Mouse (Mus musculus): ENCODE measurements around the gene Cdyl. TPM values are rescaled to one million over a fixed set of nuclear protein-coding genes. Genes with fewer than 3 reads are reported as not detected.
A peak's percentile ranks its signal among the peaks of the same experiment; 100 is the strongest.

Cdyl gene
- total RNA-seq (2014; fragmentation: Nextera tagmentation) = 7.1 and 11.6 TPM in 2 replicates
- 12.2 and 15.9 TPM in 2 replicates for total RNA-seq (2017)

DNA sequence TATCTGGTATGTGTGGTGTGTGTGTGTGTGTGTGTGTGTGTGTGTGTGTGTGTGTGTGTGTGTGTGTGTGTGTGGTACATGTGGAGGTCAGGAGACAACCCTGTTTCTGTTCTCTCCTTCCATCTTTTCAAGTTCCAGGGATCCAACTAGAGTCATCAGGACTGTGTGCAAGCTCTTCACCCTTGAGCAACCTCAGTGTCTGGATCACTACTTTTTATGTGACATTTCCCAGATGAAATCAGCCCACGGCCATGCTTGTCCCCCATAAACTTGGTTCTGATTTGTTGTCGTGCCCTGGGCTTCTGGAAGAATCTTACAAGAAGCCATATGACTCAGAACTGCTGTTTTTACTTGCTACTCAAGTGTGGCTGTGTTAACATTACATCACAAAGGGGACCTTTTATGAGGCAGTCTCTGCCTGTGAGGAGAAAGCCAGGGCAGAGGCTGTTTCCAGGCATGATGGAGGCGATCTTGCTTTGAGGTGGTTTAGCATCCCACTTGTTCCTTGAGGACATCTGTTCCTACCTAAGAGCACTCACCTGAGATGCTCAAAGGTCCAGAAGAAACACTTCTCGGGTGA is at the start of gene Cdyl:
Gene Cdyl, plus strand, starts transcription at position 428 of the 580 bp plus-strand sequence.
- no peak for ATAC-seq (replicated peaks; ENCODE audit: poor library complexity, severe bottlenecking)

DNA sequence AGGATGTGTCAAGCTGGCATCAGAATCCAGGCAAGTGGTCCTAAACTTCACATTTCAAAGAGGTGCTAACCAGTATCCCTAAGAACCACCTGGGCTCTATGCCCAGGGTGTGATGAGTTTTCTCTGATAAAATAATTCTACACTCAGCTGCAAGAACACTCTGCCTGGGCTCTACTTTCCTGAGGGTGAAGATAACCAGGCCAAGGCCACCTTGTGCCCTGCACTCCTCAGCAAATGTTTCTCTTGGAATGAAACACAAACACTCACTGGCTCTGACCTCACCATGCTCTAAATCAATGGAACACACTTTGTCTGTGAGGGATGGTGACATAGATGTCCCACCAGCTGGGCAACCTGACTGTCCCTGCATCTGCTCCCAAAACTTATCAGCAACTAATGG is 48.9 kb upstream of the Cdyl start:
- ATAC-seq (replicated peaks; ENCODE audit: poor library complexity, severe bottlenecking) = no peak

DNA sequence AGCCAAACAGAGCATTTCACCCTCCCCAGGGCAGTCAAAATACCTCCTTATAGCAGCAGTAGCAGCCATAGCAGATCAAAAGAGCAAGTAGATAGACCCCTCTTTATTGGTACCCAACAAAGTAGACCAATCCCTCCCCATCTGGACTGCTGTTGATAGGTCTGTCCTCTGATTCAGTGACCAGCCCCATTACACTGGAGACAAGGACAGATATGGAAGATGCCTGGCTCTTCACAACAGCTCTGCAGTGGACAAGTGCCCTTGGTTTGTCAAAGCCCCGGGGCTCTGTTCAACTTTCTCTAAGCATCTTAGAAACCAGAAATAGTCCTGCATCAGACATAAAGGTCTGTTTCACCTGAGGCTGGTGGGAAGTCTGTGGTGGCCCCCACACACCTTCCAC is 47.1 kb upstream of the Cdyl start:
- ATAC-seq (replicated peaks; ENCODE audit: poor library complexity, severe bottlenecking) = no peak

DNA sequence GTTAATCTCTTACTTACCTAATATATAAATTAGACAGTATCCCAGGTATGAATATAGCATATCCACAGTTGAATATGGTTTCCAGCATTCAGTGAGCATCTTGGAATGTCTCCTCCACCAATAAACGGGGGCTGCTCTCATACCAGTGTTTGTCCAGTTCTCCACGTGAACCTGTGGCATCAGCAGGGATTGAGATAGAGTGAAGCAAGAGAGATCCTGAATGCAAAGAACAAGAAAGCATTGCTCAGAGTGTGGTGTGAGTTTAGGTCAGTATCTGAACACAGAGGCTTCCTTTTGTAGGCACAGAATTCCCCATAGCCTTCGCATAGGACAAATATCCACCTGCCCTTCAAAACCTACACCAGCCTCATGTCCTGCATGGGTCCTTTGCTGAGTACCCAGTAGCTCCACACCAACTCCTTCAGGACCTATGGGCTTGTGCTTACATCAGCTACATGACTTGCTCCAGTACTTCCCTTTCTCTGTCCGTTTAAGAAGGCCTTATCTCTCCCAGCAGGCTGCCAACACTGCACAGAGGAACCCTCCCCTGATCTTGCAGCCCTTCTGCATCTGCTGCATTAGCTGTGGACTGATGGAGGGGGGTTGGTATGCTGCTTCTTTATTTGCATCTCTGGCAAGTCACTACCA is 44.7 kb upstream of the Cdyl start:
- ATAC-seq (replicated peaks; ENCODE audit: poor library complexity, severe bottlenecking) = peak; percentile 73

DNA sequence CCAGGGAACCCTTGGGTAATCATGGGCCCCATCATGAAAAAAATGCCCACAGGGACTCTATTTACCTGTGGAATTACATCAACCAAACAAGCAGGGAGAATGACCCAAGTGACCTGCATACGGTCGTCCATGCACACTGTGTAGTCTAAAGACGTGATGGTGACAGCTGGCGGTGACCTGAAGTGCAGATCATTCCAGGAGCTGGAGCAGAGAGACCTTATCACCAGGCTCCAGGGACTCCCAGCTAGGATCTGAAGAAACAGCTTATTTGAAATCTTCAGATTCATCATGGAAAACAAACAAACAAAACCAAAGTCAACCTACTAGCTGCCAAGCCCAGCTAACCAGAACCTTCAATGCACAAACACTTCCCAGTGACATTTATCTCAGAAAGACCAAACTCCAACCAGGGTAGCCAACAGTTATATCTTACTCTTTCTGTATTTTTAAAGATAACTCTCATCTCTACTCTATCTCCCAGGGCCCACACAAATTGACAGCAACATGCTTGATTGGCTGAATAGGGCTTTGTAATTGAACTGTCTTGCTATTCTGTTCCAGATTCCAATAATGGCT is 43.0 kb upstream of the Cdyl start:
- no peak for ATAC-seq (replicated peaks; ENCODE audit: poor library complexity, severe bottlenecking)

DNA sequence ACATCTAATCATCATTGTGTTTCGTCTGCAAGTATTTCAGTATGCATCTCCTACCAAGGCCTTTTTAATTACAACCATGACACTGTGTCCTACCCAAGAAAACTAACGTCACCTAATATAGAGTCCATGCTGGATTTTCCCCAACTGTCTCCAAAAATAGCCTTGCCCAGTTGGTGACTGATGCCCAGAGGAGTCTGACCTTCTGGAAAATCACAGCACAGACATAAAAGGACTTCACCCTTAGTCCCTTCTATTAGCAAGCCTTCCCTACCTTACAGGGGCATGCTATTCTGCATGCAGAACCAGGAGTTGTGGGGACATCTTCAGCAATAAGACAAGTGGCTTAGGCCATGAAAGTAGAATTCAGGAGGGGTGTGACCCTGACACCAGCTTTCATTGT is 40.3 kb upstream of the Cdyl start:
- no peak for ATAC-seq (replicated peaks; ENCODE audit: poor library complexity, severe bottlenecking)

DNA sequence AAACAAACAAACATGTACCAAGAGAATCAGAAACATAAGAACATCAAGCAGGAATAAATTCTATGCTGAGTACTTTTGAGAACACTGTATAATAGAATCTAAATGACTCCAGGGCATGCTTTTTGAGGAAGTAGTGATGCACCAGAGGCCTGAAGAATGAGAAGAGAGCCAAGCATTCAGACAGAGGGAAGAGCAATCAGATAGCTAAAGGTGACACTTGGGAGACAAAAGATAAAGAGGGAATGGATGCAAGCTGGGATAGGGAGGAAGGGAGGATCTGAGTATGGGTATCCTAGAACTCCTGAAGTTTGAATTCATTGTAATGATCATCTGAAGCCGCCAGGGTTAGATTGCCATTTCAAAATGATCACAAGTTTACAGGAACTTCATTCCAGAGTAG is 38.9 kb upstream of the Cdyl start:
- ATAC-seq (replicated peaks; ENCODE audit: poor library complexity, severe bottlenecking) = no peak

DNA sequence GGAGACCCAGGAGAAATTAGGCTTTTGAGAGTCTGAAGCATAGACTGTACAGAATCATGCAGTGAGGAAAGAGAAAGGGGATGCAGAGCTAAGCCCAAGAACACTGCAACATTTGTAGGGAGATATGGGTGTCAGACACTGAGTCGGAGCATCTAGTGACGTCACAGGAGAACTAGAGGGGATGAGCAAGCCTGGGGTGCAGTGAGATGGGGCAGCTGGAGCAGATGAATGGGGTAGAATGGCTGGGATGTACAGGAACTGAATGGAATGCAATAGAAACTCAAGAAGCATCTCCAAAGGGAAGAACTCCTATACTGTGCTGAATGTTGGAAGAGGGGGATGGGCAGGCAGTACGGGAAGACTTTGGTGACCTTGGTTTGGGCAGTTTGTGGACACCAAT is 34.8 kb upstream of the Cdyl start:
- no peak for ATAC-seq (replicated peaks; ENCODE audit: poor library complexity, severe bottlenecking)

DNA sequence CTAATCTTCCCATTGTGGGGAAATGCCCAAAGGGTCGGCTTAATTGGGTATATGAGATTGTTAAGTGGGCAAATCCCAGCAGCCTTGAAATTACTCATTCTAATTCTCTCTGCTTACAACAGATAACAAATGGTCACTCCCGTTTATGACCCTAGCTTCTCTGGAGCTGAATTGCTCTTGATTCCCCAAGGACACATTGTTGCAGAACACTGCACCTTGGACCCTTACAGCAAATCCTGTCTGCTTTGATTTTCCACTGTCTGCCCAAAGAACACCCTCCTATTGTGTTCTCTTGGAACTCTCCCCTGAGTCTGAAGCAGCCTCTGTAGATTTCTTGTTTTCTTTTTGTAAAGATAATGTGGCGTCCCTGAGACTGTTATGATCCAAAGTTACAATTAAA is 34.1 kb upstream of the Cdyl start:
- no peak for ATAC-seq (replicated peaks; ENCODE audit: poor library complexity, severe bottlenecking)

DNA sequence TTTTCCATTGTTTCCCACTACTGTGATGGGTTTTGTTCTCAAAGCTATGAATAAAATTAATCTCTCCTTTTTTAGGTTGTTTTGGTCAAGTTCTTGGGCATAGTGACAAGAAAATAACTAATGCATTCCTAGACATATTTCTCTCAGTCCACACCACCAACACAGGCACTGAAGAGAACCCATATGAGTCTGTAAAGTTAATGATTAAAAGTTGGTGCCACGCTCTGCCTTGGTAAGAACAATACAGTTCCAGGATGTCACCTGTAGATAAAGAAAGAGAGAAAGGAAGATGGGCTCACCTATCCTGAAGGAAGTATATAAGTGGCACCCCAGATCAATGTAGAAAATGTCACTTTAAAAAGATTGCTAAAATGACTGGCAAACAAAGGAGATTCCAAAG is 32.3 kb upstream of the Cdyl start:
- no peak for ATAC-seq (replicated peaks; ENCODE audit: poor library complexity, severe bottlenecking)

DNA sequence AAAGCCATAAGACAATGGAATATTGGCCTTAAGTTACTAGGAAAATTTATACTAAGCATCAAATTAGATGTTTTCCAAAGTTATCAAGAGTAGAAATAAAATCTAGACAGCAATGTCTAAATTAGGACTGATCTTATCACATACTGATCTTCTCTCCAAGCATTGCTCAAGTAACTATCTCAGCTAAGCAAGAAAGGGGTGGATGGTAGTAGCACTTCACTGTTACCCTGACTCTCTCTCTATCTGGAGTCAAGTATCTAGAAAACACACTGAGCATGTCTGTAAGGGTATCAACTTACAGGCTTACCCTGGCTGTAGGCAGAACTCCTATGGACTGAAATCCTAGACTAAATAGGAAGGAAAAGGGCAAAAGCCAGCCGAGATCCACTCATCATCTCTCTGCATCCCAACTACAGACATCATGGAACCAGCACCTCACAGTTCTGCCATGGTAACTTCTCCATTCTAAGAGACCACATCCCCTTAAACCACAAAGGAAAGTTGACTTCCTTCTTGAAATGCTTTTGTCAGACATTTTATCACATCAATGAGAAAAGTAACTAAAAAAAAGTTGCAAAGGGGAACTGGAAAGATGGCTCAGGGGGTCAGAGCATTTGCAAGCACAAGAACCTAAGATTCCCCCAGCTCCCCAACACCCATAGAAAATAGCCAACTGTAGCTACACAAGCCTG is 12.4 kb upstream of the Cdyl start:
- peak; percentile 99 for ATAC-seq (replicated peaks; ENCODE audit: poor library complexity, severe bottlenecking)

DNA sequence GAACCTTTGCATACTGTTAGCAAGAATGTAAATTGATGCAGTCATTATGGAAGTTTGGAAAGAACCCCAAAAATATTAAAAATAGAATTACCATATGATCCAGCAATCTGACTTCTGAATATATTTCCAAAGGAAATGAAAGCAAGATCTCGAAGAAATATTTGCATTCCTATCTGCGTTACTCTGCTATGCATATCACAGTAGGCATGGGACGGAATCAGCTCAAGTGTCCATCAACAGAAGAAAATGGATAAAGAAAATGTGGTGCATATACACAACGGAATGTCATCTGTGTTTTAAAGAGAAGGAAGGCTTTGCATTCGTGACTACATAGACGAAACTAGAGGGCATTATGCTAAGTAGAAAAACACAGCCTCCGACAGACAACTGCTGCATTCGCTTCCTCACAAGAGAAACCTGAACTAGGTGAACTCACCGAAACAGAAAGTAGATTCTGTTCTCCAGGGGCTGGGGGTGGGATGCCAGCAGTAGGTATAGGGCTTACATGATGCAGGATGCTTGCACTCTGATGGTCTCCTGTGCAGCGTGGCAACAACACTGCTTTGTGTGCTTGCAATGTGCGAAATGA is 9.3 kb upstream of the Cdyl start:
- no peak for ATAC-seq (replicated peaks; ENCODE audit: poor library complexity, severe bottlenecking)

DNA sequence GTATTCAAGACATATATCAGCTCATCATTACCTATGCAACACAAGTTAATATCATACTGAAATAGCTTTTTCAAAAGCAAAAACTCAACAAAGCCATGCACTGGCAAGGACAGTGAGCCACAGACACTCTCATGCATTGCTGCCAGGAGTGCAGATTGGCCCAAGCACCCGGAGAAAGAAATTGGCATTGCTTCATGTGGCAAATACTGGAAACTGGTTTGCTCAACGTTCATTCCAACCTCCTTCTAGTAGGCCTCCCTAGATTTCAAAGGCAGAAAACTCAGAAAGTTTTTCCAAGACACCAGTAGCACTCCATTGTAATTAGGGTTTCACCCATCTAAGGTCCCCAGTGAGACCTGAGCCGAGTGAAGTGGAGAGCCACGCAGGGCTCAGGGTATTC is 6.8 kb upstream of the Cdyl start:
- no peak for ATAC-seq (replicated peaks; ENCODE audit: poor library complexity, severe bottlenecking)

DNA sequence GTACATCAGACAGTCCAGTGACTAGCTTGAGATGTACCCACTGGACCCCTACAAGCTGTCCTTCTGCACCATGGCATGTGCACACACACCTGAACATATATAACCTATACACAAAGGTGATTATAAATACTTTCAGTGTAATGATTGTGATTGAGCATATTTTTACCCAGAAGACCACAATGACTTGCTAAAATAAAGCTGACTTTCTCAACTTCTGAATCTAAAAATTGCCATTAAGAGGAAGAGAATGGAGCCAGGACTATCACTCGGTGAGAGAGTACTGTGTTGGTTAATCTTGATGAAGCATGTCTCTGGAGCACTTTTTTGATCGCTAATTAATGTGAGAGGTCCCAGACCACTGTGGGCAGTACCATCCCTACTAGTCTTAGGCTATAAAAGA is 2.8 kb upstream of the Cdyl start:
- peak; percentile 25; the same call in 1 of the 2 replicates for ATAC-seq (replicated peaks; ENCODE audit: poor library complexity, severe bottlenecking)

DNA sequence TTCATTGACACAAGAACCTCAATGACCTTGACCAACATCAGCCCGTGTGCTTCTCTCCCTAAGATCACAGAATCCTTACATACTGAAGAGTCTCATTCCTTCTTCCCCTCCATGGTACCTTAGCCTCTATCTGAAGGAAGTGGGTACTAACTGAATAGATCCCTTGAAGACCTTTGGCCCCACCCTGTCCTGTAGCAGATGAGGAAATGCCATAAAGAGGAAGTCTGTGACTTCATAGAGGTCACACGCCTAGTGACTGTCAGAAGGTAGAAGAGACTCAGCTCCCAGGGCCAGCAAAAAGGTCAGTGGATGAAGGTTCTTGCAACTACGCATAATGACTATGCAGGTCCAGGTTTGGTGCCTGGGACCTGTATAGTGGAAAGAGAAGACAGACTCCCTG is 5.8 kb downstream of the Cdyl start:
- peak; percentile 96 for ATAC-seq (replicated peaks; ENCODE audit: poor library complexity, severe bottlenecking)

DNA sequence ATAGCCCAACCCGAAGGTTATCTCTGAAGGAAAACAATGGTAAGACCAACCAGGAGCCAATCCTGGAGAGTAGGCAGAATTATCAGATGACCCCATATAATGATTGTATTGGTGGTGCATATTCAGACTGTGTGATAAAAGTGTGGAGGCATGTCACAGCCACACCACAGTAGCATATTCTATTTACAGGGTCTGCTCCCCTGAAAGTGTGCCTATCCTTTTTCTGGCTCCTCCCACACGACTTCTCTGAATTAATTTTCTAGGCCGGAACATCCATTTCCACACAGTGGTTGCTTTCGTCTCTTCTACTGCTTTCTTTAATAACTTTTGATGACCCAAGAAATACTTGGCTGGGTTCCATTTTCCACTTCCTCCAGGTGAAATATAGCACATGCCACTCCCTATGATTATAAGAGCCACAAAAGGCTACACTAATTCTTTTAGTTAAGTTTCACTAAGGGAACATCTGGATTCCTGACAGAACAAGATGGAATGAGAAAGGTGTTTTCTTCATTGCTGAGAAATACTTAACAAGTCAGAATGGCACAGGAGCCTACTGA is 10.4 kb downstream of the Cdyl start:
- ATAC-seq (replicated peaks; ENCODE audit: poor library complexity, severe bottlenecking) = peak; percentile 34

DNA sequence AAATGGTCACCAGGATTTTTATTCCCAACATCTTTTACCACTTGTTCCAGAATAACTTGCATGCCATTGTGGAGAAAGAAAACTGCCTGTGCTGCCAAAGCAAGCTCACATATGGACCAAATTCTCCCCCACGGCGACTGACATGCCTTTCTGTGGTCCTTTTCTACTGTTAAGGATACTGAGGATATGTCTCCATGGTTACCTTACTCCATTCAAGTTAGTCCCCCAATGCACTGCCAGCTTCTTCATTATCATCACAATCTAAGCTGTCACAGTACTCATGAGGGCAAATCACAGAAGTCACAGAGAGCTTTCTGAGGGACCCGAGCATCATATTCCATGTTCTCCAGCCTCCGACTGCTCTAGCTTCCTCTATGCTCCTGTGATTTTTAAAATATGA is 11.2 kb downstream of the Cdyl start:
- no peak for ATAC-seq (replicated peaks; ENCODE audit: poor library complexity, severe bottlenecking)

DNA sequence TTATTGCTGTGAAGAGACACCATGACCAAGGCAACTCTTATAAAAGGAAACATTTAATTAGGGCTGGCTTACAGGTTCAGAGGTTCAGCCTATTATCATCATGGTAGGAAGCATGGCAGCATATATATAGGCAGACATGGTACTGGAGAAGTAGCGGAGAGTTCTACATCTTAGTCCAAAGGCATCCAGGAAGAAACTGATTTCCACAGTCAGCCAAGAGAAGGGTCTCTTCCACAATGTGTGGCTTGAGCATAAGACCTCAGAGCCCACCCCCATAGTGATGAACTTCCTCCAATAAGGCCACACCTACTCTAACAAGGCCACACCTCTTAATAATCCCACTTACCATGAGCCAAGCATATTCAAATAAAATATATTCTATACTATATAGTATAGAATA is 17.3 kb downstream of the Cdyl start:
- no peak for ATAC-seq (replicated peaks; ENCODE audit: poor library complexity, severe bottlenecking)

DNA sequence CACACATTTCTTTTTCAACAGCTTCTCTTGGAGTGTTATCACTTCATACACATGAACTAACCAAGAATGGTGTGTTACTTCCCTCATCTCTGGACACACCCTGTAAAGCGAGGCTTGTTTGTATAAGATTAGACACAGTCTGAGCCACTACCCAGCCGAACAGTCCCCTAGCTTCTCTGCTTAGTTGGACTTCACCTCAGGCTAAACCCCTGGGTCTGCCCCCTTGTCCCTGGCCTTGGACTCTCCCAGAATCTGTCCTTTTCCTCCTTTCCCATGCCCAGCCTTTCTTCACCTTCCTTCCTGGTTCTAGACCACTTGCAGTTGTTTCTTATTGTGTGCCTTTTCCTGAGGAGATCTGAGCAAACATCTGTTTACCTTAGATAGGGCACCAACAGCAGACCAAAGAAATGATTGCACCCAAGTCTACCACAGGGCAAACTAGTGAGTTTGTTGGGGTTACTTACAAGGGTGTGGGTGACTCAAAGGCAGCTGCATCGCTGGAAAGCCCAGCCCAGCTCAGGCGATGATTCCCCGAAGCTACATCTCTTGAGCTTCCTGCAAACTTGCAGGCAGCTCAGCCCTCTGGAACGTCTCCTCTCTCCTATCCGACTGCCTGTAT is 17.9 kb downstream of the Cdyl start:
- ATAC-seq (replicated peaks; ENCODE audit: poor library complexity, severe bottlenecking) = no peak

DNA sequence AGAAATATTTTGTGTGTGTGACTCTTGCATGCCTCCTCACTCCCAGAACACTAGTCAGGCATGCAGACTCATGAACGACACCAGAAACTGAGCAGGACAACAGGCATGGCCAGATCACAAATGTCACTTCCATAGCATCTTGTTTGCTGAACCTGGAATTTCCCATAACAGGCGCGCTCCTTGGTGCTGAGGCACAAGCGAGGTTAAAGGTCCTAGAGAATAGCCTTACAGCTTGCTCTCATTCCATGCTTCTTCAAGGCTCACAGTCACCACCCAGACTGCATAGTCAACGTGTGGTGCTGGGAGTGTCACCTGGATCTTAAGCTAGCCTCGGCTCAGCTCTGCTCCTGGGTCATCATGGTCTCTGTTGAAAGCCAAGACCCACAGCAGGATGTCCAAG is 19.1 kb downstream of the Cdyl start:
- ATAC-seq (replicated peaks; ENCODE audit: poor library complexity, severe bottlenecking) = no peak
